Mouse (Mus musculus): ENCODE data around the gene Cntln. TPM values are rescaled to one million over a fixed set of nuclear protein-coding genes. Genes with fewer than 3 reads are reported as not detected.

Cntln gene
- polyA plus RNA-seq, 1 experiment: 9.5 TPM

GRCm38 (mm10) chr4:85010846-85011245, 126.7 kb downstream of the Cntln start:
- H3K4me1 ChIP-seq (ENCODE audit: control insufficient read depth, insufficient read depth, low read length): no peaks in the 10 kb centered on the region
- TF ChIP-seq CTCF (IDR thresholded peaks at IDR 0.05; ENCODE audit: extremely low read depth, insufficient read depth, low read length) (no peak), POLR2A (IDR thresholded peaks at IDR 0.05; ENCODE audit: extremely low read depth, insufficient read depth, low read length) (no peak)
- no peak overlapping the region for H3K27ac ChIP-seq (ENCODE audit: insufficient read depth, low read length)
- H3K4me3 ChIP-seq (ENCODE audit: insufficient read depth, low read length): no peak overlapping the region

- no peak for TF ChIP-seq CTCF (IDR thresholded peaks at IDR 0.05; ENCODE audit: extremely low read depth, insufficient read depth, low read length)
- TF ChIP-seq POLR2A (IDR thresholded peaks at IDR 0.05; ENCODE audit: extremely low read depth, insufficient read depth, low read length): no peak
- Histone ChIP-seq H3K27ac (ENCODE audit: insufficient read depth, low read length) (no peak overlapping the region), H3K4me1 (ENCODE audit: control insufficient read depth, insufficient read depth, low read length) (no peaks in the 10 kb centered on the region), H3K4me3 (ENCODE audit: insufficient read depth, low read length) (no peak overlapping the region)
Observed at GRCm38 (mm10) chr4:85045748-85046147, 161.6 kb downstream of the Cntln start.

GRCm38 (mm10) chr4:85049933-85050553, 165.9 kb downstream of the Cntln start:
- Histone ChIP-seq H3K4me1 (ENCODE audit: control insufficient read depth, insufficient read depth, low read length) (no peaks in the 10 kb centered on the region; the same call in 1 of the 2 replicates), H3K4me3 (ENCODE audit: insufficient read depth, low read length) (no peak overlapping the region), H3K27ac (ENCODE audit: insufficient read depth, low read length) (no peak overlapping the region)
- TF ChIP-seq CTCF (IDR thresholded peaks at IDR 0.05; ENCODE audit: extremely low read depth, insufficient read depth, low read length) (no peak), POLR2A (IDR thresholded peaks at IDR 0.05; ENCODE audit: extremely low read depth, insufficient read depth, low read length) (no peak)

GRCm38 (mm10) chr4:85054616-85055015, 170.5 kb downstream of the Cntln start:
- Histone ChIP-seq H3K4me3 (ENCODE audit: insufficient read depth, low read length) (no peak overlapping the region), H3K27ac (ENCODE audit: insufficient read depth, low read length) (no peak overlapping the region), H3K4me1 (ENCODE audit: control insufficient read depth, insufficient read depth, low read length) (no peaks in the 10 kb centered on the region; the same call in 1 of the 2 replicates)
- TF ChIP-seq POLR2A (IDR thresholded peaks at IDR 0.05; ENCODE audit: extremely low read depth, insufficient read depth, low read length): no peak
- no peak for TF ChIP-seq CTCF (IDR thresholded peaks at IDR 0.05; ENCODE audit: extremely low read depth, insufficient read depth, low read length)

- Histone ChIP-seq H3K27ac (ENCODE audit: insufficient read depth, low read length) (no peak overlapping the region), H3K4me1 (ENCODE audit: control insufficient read depth, insufficient read depth, low read length) (no peaks in the 10 kb centered on the region; the same call in 1 of the 2 replicates), H3K4me3 (ENCODE audit: insufficient read depth, low read length) (no peak overlapping the region)
- no peak for TF ChIP-seq POLR2A (IDR thresholded peaks at IDR 0.05; ENCODE audit: extremely low read depth, insufficient read depth, low read length)
- TF ChIP-seq CTCF (IDR thresholded peaks at IDR 0.05; ENCODE audit: extremely low read depth, insufficient read depth, low read length): no peak
Observed at GRCm38 (mm10) chr4:85059598-85059997, 175.5 kb downstream of the Cntln start.

- H3K4me1 ChIP-seq (ENCODE audit: control insufficient read depth, insufficient read depth, low read length): no peaks in the 10 kb centered on the region
- H3K27ac ChIP-seq (ENCODE audit: insufficient read depth, low read length): no peak overlapping the region
- TF ChIP-seq POLR2A (IDR thresholded peaks at IDR 0.05; ENCODE audit: extremely low read depth, insufficient read depth, low read length) (no peak), CTCF (IDR thresholded peaks at IDR 0.05; ENCODE audit: extremely low read depth, insufficient read depth, low read length) (no peak)
- no peak overlapping the region for H3K4me3 ChIP-seq (ENCODE audit: insufficient read depth, low read length)
Observed at GRCm38 (mm10) chr4:85061676-85062075, 177.6 kb downstream of the Cntln start.

GRCm38 (mm10) chr4:85096033-85096432, 211.9 kb downstream of the Cntln start:
- no peak overlapping the region for H3K4me3 ChIP-seq (ENCODE audit: insufficient read depth, low read length)
- H3K27ac ChIP-seq (ENCODE audit: insufficient read depth, low read length): no peak overlapping the region
- no peaks in the 10 kb centered on the region for H3K4me1 ChIP-seq (ENCODE audit: control insufficient read depth, insufficient read depth, low read length)
- no peak for TF ChIP-seq POLR2A (IDR thresholded peaks at IDR 0.05; ENCODE audit: extremely low read depth, insufficient read depth, low read length)
- no peak for TF ChIP-seq CTCF (IDR thresholded peaks at IDR 0.05; ENCODE audit: extremely low read depth, insufficient read depth, low read length)

GRCm38 (mm10) chr4:85096682-85097081, 212.6 kb downstream of the Cntln start:
- no peak overlapping the region for H3K4me3 ChIP-seq (ENCODE audit: insufficient read depth, low read length)
- H3K27ac ChIP-seq (ENCODE audit: insufficient read depth, low read length): no peak overlapping the region
- H3K4me1 ChIP-seq (ENCODE audit: control insufficient read depth, insufficient read depth, low read length): no peaks in the 10 kb centered on the region
- no peak for TF ChIP-seq POLR2A (IDR thresholded peaks at IDR 0.05; ENCODE audit: extremely low read depth, insufficient read depth, low read length)
- TF ChIP-seq CTCF (IDR thresholded peaks at IDR 0.05; ENCODE audit: extremely low read depth, insufficient read depth, low read length): peak; percentile 89

GRCm38 (mm10) chr4:85102168-85102567, 218.1 kb downstream of the Cntln start:
- no peaks in the 10 kb centered on the region for H3K4me1 ChIP-seq (ENCODE audit: control insufficient read depth, insufficient read depth, low read length)
- H3K4me3 ChIP-seq (ENCODE audit: insufficient read depth, low read length): no peak overlapping the region
- no peak overlapping the region for H3K27ac ChIP-seq (ENCODE audit: insufficient read depth, low read length)
- TF ChIP-seq CTCF (IDR thresholded peaks at IDR 0.05; ENCODE audit: extremely low read depth, insufficient read depth, low read length): no peak
- no peak for TF ChIP-seq POLR2A (IDR thresholded peaks at IDR 0.05; ENCODE audit: extremely low read depth, insufficient read depth, low read length)

- no peak overlapping the region for H3K27ac ChIP-seq (ENCODE audit: insufficient read depth, low read length)
- H3K4me1 ChIP-seq (ENCODE audit: control insufficient read depth, insufficient read depth, low read length): no peaks in the 10 kb centered on the region
- H3K4me3 ChIP-seq (ENCODE audit: insufficient read depth, low read length): no peak overlapping the region
- TF ChIP-seq CTCF (IDR thresholded peaks at IDR 0.05; ENCODE audit: extremely low read depth, insufficient read depth, low read length) (no peak), POLR2A (IDR thresholded peaks at IDR 0.05; ENCODE audit: extremely low read depth, insufficient read depth, low read length) (no peak)
Observed at GRCm38 (mm10) chr4:85106416-85106815, 222.3 kb downstream of the Cntln start.

Data from cortical plate, adult 2 months (tissue).